Mouse (Mus musculus) pancreas, adult 10 weeks (tissue): ENCODE results near the gene Cdhr3. TPM values are rescaled to one million over a fixed set of nuclear protein-coding genes. Genes with fewer than 3 reads are reported as not detected.

Source experiments
- polyA plus RNA-seq: library from polyadenylated mRNA; stranded (reverse); fragments of 350-450 nt; fragmentation: Illumina TruSeq; extraction: RNeasy Lipid Tissue Mini Kit (QIAGEN cat#74804); gene quantifications from one replicate; pipeline ENCODE4 v1.2.3, GENCODE M21; 2015; ENCODE audit warnings: low read depth, low replicate concordance; ENCODE audit not compliant: insufficient read depth

Cdhr3 gene
- polyA plus RNA-seq = not detected

DNA sequence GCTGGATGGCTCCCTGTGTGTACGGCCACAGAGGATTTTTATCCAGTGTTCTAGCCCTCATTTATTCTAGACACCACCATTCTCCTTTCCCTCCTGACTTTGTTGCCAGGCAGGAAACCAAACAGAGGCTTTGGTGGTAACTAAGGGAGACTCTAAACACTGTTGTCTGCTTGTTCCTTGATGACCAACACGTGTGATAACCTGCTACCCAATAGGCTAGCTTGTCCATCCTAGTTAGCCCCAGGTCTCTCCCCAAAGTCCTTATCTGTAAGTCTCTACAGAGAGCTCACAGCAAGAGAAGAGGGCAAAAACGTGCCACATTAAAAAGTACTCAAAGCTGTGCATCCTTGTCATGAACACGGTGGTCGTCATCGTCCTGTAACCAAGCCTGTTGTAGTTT lies at the start of gene Cdhr3:
Gene Cdhr3 (minus strand): TSS at position 101 of the 400 bp plus-strand sequence.

Other genes with a start within 250 kb of the Cdhr3 start
- gene Sypl, start 139.0 kb downstream of the Cdhr3 start, polyA plus RNA-seq = 24.0 TPM
- 7.4 TPM for gene Atxn7l1, start 54.8 kb upstream of the Cdhr3 start, polyA plus RNA-seq